Mouse (Mus musculus) myocyte (in vitro differentiated cells): ENCODE results near the gene 3110009E18Rik.
A peak's percentile ranks its signal among the peaks of the same experiment; 100 is the strongest.

ENCODE experiments used
- E2F4 ChIP-seq: IDR thresholded peaks from one replicate; pipeline ENCODE4 v1.6.1; 2011; ENCODE audit warnings: mild to moderate bottlenecking, control low read depth, moderate library complexity; ENCODE audit not compliant: insufficient read depth
- MAX ChIP-seq: IDR thresholded peaks from one replicate; pipeline ENCODE4 v1.6.1; 2011; ENCODE audit warnings: low read depth, mild to moderate bottlenecking, control low read depth
- MYOD1 ChIP-seq, 3 experiments: IDR thresholded peaks; one replicate each; pipeline ENCODE4 v1.6.1; 2011; ENCODE audit warnings: control low read depth in 2 of 3, low read depth in 2 of 3, mild to moderate bottlenecking in 2 of 3, moderate library complexity in 1 of 3; ENCODE audit not compliant: insufficient read length in 2 of 3, control insufficient read depth in 1 of 3
- POLR2A ChIP-seq: IDR thresholded peaks from one replicate; pipeline ENCODE4 v1.6.1; 2011; ENCODE audit warnings: low read depth, mild to moderate bottlenecking, control low read depth, moderate library complexity; ENCODE audit not compliant: insufficient read length
- TCF12 ChIP-seq: IDR thresholded peaks from one replicate; pipeline ENCODE4 v1.6.1; 2011; ENCODE audit warnings: mild to moderate bottlenecking, control low read depth; ENCODE audit not compliant: poor library complexity, insufficient read depth, severe bottlenecking
- TCF3 ChIP-seq: IDR thresholded peaks from one replicate; pipeline ENCODE4 v1.6.1; 2011; ENCODE audit warnings: low read depth, control low read depth; ENCODE audit not compliant: insufficient read length
- USF1 ChIP-seq: IDR thresholded peaks from one replicate; pipeline ENCODE4 v1.6.1; 2011; ENCODE audit warnings: low read depth, mild to moderate bottlenecking, control low read depth, moderate library complexity

DNA sequence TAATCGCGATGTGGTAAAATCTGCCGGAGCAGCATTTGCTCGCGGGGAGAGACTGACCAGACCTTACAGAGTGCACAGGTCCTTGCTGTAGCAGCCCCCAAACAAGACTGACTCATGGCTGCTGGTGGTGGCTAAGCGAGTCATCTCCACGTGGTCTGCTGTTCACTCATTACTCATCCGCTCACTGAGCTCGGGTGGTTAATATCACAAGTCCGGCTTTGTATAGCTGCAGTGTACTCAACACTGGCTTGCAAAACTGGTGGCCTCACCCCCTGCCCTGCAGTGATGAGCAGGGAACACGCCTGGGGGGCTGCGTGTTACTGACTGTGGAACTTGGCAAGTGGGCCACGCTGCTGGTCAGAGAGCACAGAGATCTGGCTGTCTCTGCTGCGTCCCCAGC lies 115.4 kb downstream of the 3110009E18Rik start:
- TF ChIP-seq TCF12 (no peak), POLR2A (peak; percentile 50), MYOD1 (IDR thresholded peaks at IDR 0.05; ENCODE audit: control insufficient read depth in 1 of 3, insufficient read length in 2 of 3, low read depth in 2 of 3) (peak in 1 of 3 experiments; percentile 36), USF1 (peak; percentile 91), TCF3 (no peak), MAX (no peak), E2F4 (no peak)
